Mouse (Mus musculus) midbrain, postnatal 0 days (tissue): Measurements from ENCODE around the gene Samd15. TPM values are rescaled to one million over a fixed set of nuclear protein-coding genes. Genes with fewer than 3 reads are reported as not detected.

ENCODE experiments used
- ATAC-seq: fragments of 200-750 bp; cut with Nextera tagmentation; 2 replicates; pipeline ENCODE4 v1.8.0; 2017; ENCODE audit warnings: moderate number of reproducible peaks, mild to moderate bottlenecking, moderate TSS enrichment, moderate library complexity; ENCODE audit not compliant: low FRiP score
- DNase-seq: peaks from one replicate; pipeline ENCODE4 v3.0.0-alpha.2; 2015; ENCODE audit warnings: low spot score
- H3K27ac ChIP-seq: fragments of 300-500 bp; sonication (generic); 2 replicates; pipeline ENCODE4 v1.5.1; 2014; ENCODE audit warnings: low read depth, mild to moderate bottlenecking, low read length, mixed read lengths
- H3K27me3 ChIP-seq: fragments of 300-500 bp; sonication (generic); 2 replicates; pipeline ENCODE4 v1.6.1; 2014; ENCODE audit warnings: low read length, control low read depth, mixed read lengths; ENCODE audit not compliant: insufficient read depth
- H3K36me3 ChIP-seq: fragments of 300-500 bp; sonication (generic); 2 replicates; pipeline ENCODE4 v1.6.1; 2014; ENCODE audit warnings: low read length, control low read depth, mixed read lengths; ENCODE audit not compliant: insufficient read depth
- H3K4me1 ChIP-seq: fragments of 300-500 bp; sonication (generic); 2 replicates; pipeline ENCODE4 v1.6.1; 2014; ENCODE audit warnings: mild to moderate bottlenecking, control low read depth, antibody characterized with exemption, low read length, mixed read lengths; ENCODE audit not compliant: insufficient read depth
- H3K4me2 ChIP-seq: fragments of 300-500 bp; sonication (generic); 2 replicates; pipeline ENCODE4 v1.6.1; 2014; ENCODE audit warnings: low read depth, mild to moderate bottlenecking, low read length, mixed read lengths; ENCODE audit not compliant: poor library complexity, severe bottlenecking
- H3K4me3 ChIP-seq: fragments of 300-500 bp; sonication (generic); 2 replicates; pipeline ENCODE4 v1.5.1; 2014; ENCODE audit warnings: low read depth, mild to moderate bottlenecking, low read length, moderate library complexity
- H3K9ac ChIP-seq: fragments of 300-500 bp; sonication (generic); replicated peaks from 2 replicates; pipeline ENCODE4 v1.6.1; 2014; ENCODE audit warnings: mild to moderate bottlenecking, low read length, moderate library complexity, mixed read lengths; ENCODE audit not compliant: poor library complexity, severe bottlenecking
- H3K9me3 ChIP-seq: fragments of 300-500 bp; sonication (generic); 2 replicates; pipeline ENCODE4 v1.6.1; 2016; ENCODE audit warnings: low read length, control low read depth
- CTCF ChIP-seq: IDR thresholded peaks from 2 replicates; pipeline ENCODE4 v1.5.1; 2016; ENCODE audit warnings: antibody characterized with exemption, mild to moderate bottlenecking
- WGBS: fragments of 180-500 bp; shearing (Covaris S2); extraction: QIAGEN DNeasy Blood & Tissue Kit; methylation state at CpG from one replicate; pipeline ENCODE4 v1.1.7; 2014; 5-methylcytosine and 5-hydroxymethylcytosine counted together
- polyA plus RNA-seq: library from polyadenylated mRNA; unstranded; fragments of >200 nt; fragmentation: Nextera tagmentation; extraction: Ambion mirVana; gene quantifications from 2 replicates; pipeline ENCODE4 v1.2.1, GENCODE M21; 2015
- total RNA-seq: library from RNA; depleted of rRNA; stranded (reverse); fragments of >200 nt; gene quantifications from 2 replicates; pipeline ENCODE4 v1.2.3, GENCODE M21; 2014

The Samd15 gene
- total and polyA plus RNA-seq, 2 experiments from 2014 or later: 0.55 to 3.1 TPM

- H3K27ac ChIP-seq: peak overlapping the region; percentile 32; the same call in 1 of the 2 replicates
- H3K4me2 ChIP-seq: no peak overlapping the region
- DNase-seq: peak; percentile 11
- ATAC-seq: no peak
- H3K9ac ChIP-seq: no peak overlapping the region
- H3K36me3 ChIP-seq: peaks cover 42% of the 10 kb centered on the region
- no peaks in the 10 kb centered on the region for H3K9me3 ChIP-seq
- TF ChIP-seq CTCF: no peak
- H3K27me3 ChIP-seq: no peaks in the 10 kb centered on the region
- no peaks in the 10 kb centered on the region for H3K4me1 ChIP-seq
- 76% methylated on average over 4 of the region's 4 CpGs for WGBS
- H3K4me3 ChIP-seq: no peak overlapping the region
Observed at GRCm38 (mm10) chr12:87175194-87175946, 24.2 kb upstream of the Samd15 start.

- TF ChIP-seq CTCF: no peak
- no peak overlapping the region for H3K27ac ChIP-seq
- H3K27me3 ChIP-seq: no peaks in the 10 kb centered on the region
- no peak for DNase-seq
- no peak overlapping the region for H3K4me2 ChIP-seq
- no peaks in the 10 kb centered on the region for H3K4me1 ChIP-seq
- no peak overlapping the region for H3K9ac ChIP-seq
- H3K4me3 ChIP-seq: no peak overlapping the region
- ATAC-seq: no peak
- H3K9me3 ChIP-seq: no peaks in the 10 kb centered on the region
- WGBS: 95% methylated on average over 4 of the region's 4 CpGs
- peaks cover 25% of the 10 kb centered on the region for H3K36me3 ChIP-seq
Observed at GRCm38 (mm10) chr12:87177631-87178030, 21.9 kb upstream of the Samd15 start.

- Histone ChIP-seq H3K4me3 (no peak overlapping the region), H3K4me2 (no peak overlapping the region), H3K27ac (no peak overlapping the region), H3K9me3 (no peaks in the 10 kb centered on the region), H3K4me1 (no peaks in the 10 kb centered on the region), H3K36me3 (no peaks in the 10 kb centered on the region), H3K9ac (no peak overlapping the region), H3K27me3 (no peaks in the 10 kb centered on the region)
- DNase-seq (no peak), ATAC-seq (no peak)
- WGBS: 93% methylated on average over 3 of the region's 3 CpGs
- TF ChIP-seq CTCF: no peak
Observed at GRCm38 (mm10) chr12:87193008-87193407, 6.5 kb upstream of the Samd15 start.

- no peak for TF ChIP-seq CTCF
- no peaks in the 10 kb centered on the region for H3K27me3 ChIP-seq
- H3K27ac ChIP-seq: no peak overlapping the region
- no peak overlapping the region for H3K4me2 ChIP-seq
- DNase-seq: no peak
- no peaks in the 10 kb centered on the region; the same call in 1 of the 2 replicates for H3K4me1 ChIP-seq
- H3K9me3 ChIP-seq: no peaks in the 10 kb centered on the region
- H3K4me3 ChIP-seq: no peak overlapping the region
- H3K9ac ChIP-seq: no peak overlapping the region
- WGBS: 82% methylated on average over 1 of the region's 1 CpGs
- no peaks in the 10 kb centered on the region for H3K36me3 ChIP-seq
- no peak for ATAC-seq
Observed at GRCm38 (mm10) chr12:87195069-87195468, 4.5 kb upstream of the Samd15 start.

GRCm38 (mm10) chr12:87196310-87196709, 3.2 kb upstream of the Samd15 start:
- no peaks in the 10 kb centered on the region for H3K36me3 ChIP-seq
- DNase-seq (no peak), ATAC-seq (no peak)
- no peak overlapping the region for H3K4me2 ChIP-seq
- H3K4me3 ChIP-seq: no peak overlapping the region
- H3K9ac ChIP-seq: no peak overlapping the region
- H3K27me3 ChIP-seq: no peaks in the 10 kb centered on the region
- H3K27ac ChIP-seq: no peak overlapping the region
- H3K9me3 ChIP-seq: no peaks in the 10 kb centered on the region
- peaks cover 2% of the 10 kb centered on the region; the same call in 1 of the 2 replicates for H3K4me1 ChIP-seq
- no peak for TF ChIP-seq CTCF

- no peaks in the 10 kb centered on the region for H3K36me3 ChIP-seq
- H3K27me3 ChIP-seq: no peaks in the 10 kb centered on the region
- peak overlapping the region; percentile 80 for H3K4me2 ChIP-seq
- peaks cover 2% of the 10 kb centered on the region; the same call in 1 of the 2 replicates for H3K4me1 ChIP-seq
- ATAC-seq: no peak
- no peak overlapping the region for H3K27ac ChIP-seq
- peak overlapping the region; percentile 98 for H3K9ac ChIP-seq
- no peaks in the 10 kb centered on the region for H3K9me3 ChIP-seq
- DNase-seq: no peak
- peak overlapping the region; percentile 94 for H3K4me3 ChIP-seq
- 29% methylated on average over 6 of the region's 6 CpGs for WGBS
- no peak for TF ChIP-seq CTCF
Observed at GRCm38 (mm10) chr12:87198792-87199191, 731 bp upstream of the Samd15 start.
